Mouse (Mus musculus): Measurements from ENCODE around the gene F2r. TPM values are rescaled to one million over a fixed set of nuclear protein-coding genes. Genes with fewer than 3 reads are reported as not detected.

The F2r gene
- polyA plus RNA-seq, 1 experiment from 2014 or later, result 142 TPM

DNA sequence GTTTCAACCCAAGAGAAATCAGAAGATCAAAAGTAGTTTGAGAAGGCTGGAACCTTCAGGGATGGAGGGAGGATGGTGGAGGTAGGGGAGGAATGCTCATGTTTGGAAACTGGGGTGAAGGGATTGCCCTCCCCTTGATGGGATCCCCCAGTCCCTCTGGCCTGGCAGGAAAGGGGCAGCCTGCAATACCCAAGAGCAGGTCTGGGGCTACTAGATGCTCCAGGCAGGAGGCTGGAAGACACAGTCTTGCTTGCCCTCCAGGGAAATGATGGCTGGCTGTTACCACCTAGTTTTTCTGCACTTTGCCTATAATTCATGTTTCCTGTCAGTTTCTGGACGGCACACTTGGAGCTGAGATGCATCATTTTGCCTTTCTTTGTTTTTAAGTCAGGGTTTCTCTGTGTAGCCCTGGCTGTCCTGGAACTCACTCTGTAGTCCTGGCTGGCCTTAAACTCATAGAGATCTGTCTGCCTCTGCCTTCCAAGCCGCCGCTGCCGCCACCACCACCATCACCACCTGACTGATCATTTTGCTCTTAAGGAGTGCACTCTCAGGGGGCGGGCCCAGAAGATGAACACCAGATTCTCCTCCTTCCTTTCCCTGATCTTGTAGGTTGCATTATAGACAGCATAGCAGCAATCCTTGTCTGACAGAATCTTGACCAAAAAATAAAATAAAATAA lies 40.1 kb downstream of the F2r start:
- Histone ChIP-seq H3K27me3 (replicated peaks; ENCODE audit: control insufficient read depth, insufficient read depth, low read length) (no peaks in the 10 kb centered on the region), H3K4me1 (replicated peaks; ENCODE audit: control insufficient read depth, insufficient read depth, low read length) (no peaks in the 10 kb centered on the region), H3K4me2 (no peak overlapping the region), H3K9ac (ENCODE audit: low read depth, low read length) (no peak overlapping the region), H3K9me3 (ENCODE audit: control insufficient read depth, low read length) (no peaks in the 10 kb centered on the region), H3K27ac (ENCODE audit: low read depth, low read length) (no peak overlapping the region), H3K4me3 (ENCODE audit: low read depth, low read length) (no peak overlapping the region), H3K36me3 (ENCODE audit: control insufficient read depth, insufficient read depth, low read length) (no peaks in the 10 kb centered on the region)
- peak; percentile 21 for DNase-seq (ENCODE audit: low spot score)
- WGBS, result 80% methylated on average over 5 of the region's 5 CpGs
- ATAC-seq (replicated peaks; ENCODE audit: low FRiP score), result no peak

DNA sequence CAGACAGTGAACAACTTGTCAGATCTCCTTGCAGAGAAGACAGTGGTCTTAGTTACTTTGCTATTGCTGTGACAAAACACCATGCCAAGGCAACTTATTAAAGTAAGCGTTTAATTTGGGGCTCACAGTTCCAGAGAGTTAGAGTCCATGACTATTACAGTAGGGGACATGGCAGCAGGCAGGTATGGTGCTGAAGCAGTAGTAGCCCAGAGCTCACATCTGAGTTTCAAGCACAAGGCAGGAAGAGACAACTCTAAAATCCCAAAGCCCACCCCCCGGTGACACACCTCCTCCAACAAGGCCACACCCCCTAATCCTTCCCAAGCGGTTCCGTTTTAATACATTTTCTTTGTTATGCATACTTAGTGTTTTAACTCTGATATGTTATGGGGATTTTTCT lies 47.4 kb downstream of the F2r start:
- ATAC-seq (replicated peaks; ENCODE audit: low FRiP score) (no peak), DNase-seq (ENCODE audit: low spot score) (peak; percentile 12)
- H3K9me3 ChIP-seq (ENCODE audit: control insufficient read depth, low read length), result no peaks in the 10 kb centered on the region
- H3K27me3 ChIP-seq (replicated peaks; ENCODE audit: control insufficient read depth, insufficient read depth, low read length), result no peaks in the 10 kb centered on the region
- no peak overlapping the region for H3K27ac ChIP-seq (ENCODE audit: low read depth, low read length)
- H3K4me2 ChIP-seq, result no peak overlapping the region
- no peaks in the 10 kb centered on the region for H3K4me1 ChIP-seq (replicated peaks; ENCODE audit: control insufficient read depth, insufficient read depth, low read length)
- no peak overlapping the region for H3K9ac ChIP-seq (ENCODE audit: low read depth, low read length)
- WGBS, result 89% methylated on average over 4 of the region's 4 CpGs
- H3K4me3 ChIP-seq (ENCODE audit: low read depth, low read length), result no peak overlapping the region
- H3K36me3 ChIP-seq (ENCODE audit: control insufficient read depth, insufficient read depth, low read length), result no peaks in the 10 kb centered on the region

DNA sequence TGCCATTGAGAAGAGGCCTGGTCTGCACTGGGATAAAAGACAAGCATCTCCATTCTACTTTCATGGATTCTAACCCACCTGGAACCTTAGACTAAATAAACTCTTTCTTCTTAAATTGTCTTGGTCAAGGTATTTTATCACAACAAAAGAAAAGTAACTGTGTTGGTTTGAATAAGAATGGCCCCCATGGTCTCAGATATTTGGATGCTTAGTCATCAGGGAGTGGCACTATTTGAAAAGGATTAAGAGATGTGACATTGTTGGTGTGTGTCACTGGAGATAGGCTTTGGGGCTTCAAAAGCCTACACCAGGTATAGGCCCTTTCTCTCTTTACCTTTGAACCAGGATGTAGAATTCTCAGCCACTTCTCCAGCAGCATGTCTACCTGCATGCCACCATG lies 49.0 kb downstream of the F2r start:
- no peak for ATAC-seq (replicated peaks; ENCODE audit: low FRiP score)
- H3K27ac ChIP-seq (ENCODE audit: low read depth, low read length), result no peak overlapping the region
- H3K4me1 ChIP-seq (replicated peaks; ENCODE audit: control insufficient read depth, insufficient read depth, low read length), result no peaks in the 10 kb centered on the region
- H3K36me3 ChIP-seq (ENCODE audit: control insufficient read depth, insufficient read depth, low read length), result no peaks in the 10 kb centered on the region
- H3K4me3 ChIP-seq (ENCODE audit: low read depth, low read length), result no peak overlapping the region
- H3K27me3 ChIP-seq (replicated peaks; ENCODE audit: control insufficient read depth, insufficient read depth, low read length), result no peaks in the 10 kb centered on the region
- H3K4me2 ChIP-seq, result no peak overlapping the region
- no peaks in the 10 kb centered on the region for H3K9me3 ChIP-seq (ENCODE audit: control insufficient read depth, low read length)
- no peak for DNase-seq (ENCODE audit: low spot score)
- H3K9ac ChIP-seq (ENCODE audit: low read depth, low read length), result no peak overlapping the region

DNA sequence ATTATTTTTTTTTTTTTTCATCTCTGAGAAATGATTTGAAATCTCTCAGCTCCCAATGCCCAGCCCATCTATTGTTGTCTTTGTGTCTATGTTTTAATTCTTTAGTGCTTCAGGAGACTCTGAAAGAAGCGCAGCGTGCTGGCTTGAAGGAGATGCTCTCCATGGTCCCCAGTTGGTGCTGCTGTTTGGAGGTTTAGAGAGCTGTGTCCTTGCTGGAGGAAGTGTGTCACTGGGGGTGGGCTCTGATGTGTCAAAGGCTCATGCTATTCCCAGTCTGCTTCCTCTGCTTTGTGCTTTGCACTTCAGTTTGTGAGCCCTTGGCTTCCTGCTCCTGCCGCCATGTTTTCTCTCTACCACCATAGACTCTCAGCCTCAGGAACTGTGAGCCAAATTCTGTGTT lies 50.0 kb downstream of the F2r start:
- H3K9ac ChIP-seq (ENCODE audit: low read depth, low read length), result no peak overlapping the region
- DNase-seq (ENCODE audit: low spot score) (peak; percentile 2), ATAC-seq (replicated peaks; ENCODE audit: low FRiP score) (no peak)
- no peak overlapping the region for H3K4me2 ChIP-seq
- no peak overlapping the region for H3K27ac ChIP-seq (ENCODE audit: low read depth, low read length)
- H3K4me1 ChIP-seq (replicated peaks; ENCODE audit: control insufficient read depth, insufficient read depth, low read length), result no peaks in the 10 kb centered on the region
- H3K27me3 ChIP-seq (replicated peaks; ENCODE audit: control insufficient read depth, insufficient read depth, low read length), result no peaks in the 10 kb centered on the region
- WGBS, result 93% methylated on average over 3 of the region's 3 CpGs
- no peaks in the 10 kb centered on the region for H3K36me3 ChIP-seq (ENCODE audit: control insufficient read depth, insufficient read depth, low read length)
- no peaks in the 10 kb centered on the region for H3K9me3 ChIP-seq (ENCODE audit: control insufficient read depth, low read length)
- H3K4me3 ChIP-seq (ENCODE audit: low read depth, low read length), result no peak overlapping the region

DNA sequence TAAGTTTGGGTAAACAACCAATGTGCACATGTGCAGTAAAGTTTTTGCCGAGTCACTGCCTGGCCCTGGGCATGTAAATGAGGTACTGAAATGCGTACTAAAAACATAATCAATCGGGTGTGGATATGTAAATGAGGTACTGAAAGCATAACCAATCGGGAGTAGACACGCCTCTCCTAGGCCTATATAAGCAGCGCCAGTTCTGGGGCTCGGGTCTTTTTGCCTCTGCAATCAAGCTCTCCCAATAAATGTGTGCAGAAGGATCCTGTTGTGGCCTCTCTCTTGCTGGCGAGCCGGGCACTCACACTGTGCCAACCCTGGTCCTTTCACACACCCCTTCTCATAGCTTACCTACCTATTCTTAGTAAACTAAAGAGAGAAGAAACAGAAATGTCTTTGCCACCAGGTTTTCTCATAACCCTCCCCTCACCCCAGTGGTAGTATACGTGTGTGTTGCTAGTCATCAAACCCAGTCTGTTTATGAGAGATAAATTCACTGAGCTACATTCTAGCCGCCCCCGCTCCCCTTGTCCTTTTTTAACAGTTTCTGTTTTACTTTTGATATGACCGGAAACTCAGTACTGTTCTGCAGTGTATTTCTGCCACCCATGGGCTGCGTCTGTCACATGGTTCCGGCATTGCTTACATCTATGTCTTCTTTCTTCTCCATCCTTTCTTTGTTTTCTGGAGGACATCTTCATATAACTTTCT lies 51.3 kb downstream of the F2r start:
- Histone ChIP-seq H3K9ac (ENCODE audit: low read depth, low read length) (no peak overlapping the region), H3K4me3 (ENCODE audit: low read depth, low read length) (no peak overlapping the region), H3K4me2 (no peak overlapping the region), H3K9me3 (ENCODE audit: control insufficient read depth, low read length) (no peaks in the 10 kb centered on the region), H3K27me3 (replicated peaks; ENCODE audit: control insufficient read depth, insufficient read depth, low read length) (no peaks in the 10 kb centered on the region), H3K4me1 (replicated peaks; ENCODE audit: control insufficient read depth, insufficient read depth, low read length) (no peaks in the 10 kb centered on the region), H3K36me3 (ENCODE audit: control insufficient read depth, insufficient read depth, low read length) (no peaks in the 10 kb centered on the region), H3K27ac (ENCODE audit: low read depth, low read length) (no peak overlapping the region)
- 83% methylated on average over 15 of the region's 15 CpGs for WGBS
- ATAC-seq (replicated peaks; ENCODE audit: low FRiP score), result peak; percentile 49; the same call in 1 of the 2 replicates
- DNase-seq (ENCODE audit: low spot score), result peak; percentile 30

DNA sequence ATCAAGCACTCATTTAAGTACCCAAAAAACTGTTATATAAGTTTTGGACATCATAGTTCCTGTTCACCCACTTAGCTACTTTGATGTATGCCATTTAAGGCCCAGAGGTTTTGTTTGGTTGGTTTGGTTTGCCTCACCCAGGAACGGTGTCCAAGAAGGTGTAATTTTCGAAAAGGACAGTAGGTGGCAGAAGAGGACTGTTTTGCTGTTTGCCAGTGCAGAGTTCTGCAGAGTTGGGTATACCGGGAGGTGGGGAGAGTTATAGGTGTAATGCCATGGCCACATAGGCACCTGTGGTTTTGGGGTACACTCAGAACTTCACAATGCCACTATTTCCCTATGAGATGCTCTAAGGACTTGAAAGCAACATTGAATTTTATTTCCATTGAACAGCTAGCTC lies 54.6 kb downstream of the F2r start:
- Histone ChIP-seq H3K9ac (ENCODE audit: low read depth, low read length) (no peak overlapping the region), H3K27ac (ENCODE audit: low read depth, low read length) (no peak overlapping the region), H3K4me3 (ENCODE audit: low read depth, low read length) (no peak overlapping the region), H3K27me3 (replicated peaks; ENCODE audit: control insufficient read depth, insufficient read depth, low read length) (no peaks in the 10 kb centered on the region), H3K9me3 (ENCODE audit: control insufficient read depth, low read length) (no peaks in the 10 kb centered on the region), H3K4me2 (no peak overlapping the region), H3K36me3 (ENCODE audit: control insufficient read depth, insufficient read depth, low read length) (no peaks in the 10 kb centered on the region), H3K4me1 (replicated peaks; ENCODE audit: control insufficient read depth, insufficient read depth, low read length) (no peaks in the 10 kb centered on the region)
- DNase-seq (ENCODE audit: low spot score) (peak; percentile 64), ATAC-seq (replicated peaks; ENCODE audit: low FRiP score) (peak; percentile 77)
- 2% methylated on average over 3 of the region's 3 CpGs for WGBS

DNA sequence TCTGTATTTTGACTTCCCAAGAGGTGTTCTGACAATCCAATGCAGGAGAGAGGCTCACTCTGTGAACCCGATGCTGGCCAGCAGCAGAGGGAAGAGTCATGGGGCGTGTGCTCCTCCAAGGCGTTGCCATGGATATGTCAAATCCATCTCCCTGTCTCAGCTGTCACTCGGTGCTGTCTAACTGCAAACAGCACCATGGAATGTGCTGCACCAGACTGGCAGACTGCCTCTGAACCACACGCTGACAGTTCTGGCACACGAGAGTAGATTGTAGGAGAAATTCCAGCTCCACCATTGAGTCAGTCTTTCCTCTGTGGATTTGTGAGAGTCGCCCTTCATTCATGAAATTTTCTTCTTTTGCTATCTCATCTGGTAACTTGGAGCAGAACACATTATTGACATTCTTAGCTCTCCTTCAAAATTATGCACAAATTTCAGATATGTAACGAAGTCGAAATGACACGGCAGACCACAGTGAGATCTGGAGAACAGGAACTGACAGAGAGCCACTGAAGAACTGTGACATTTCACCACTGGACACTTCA lies 55.1 kb downstream of the F2r start:
- Histone ChIP-seq H3K4me1 (replicated peaks; ENCODE audit: control insufficient read depth, insufficient read depth, low read length) (no peaks in the 10 kb centered on the region), H3K27me3 (replicated peaks; ENCODE audit: control insufficient read depth, insufficient read depth, low read length) (no peaks in the 10 kb centered on the region), H3K4me3 (ENCODE audit: low read depth, low read length) (no peak overlapping the region), H3K27ac (ENCODE audit: low read depth, low read length) (no peak overlapping the region), H3K4me2 (no peak overlapping the region), H3K9me3 (ENCODE audit: control insufficient read depth, low read length) (no peaks in the 10 kb centered on the region), H3K9ac (ENCODE audit: low read depth, low read length) (no peak overlapping the region), H3K36me3 (ENCODE audit: control insufficient read depth, insufficient read depth, low read length) (no peaks in the 10 kb centered on the region)
- 58% methylated on average over 10 of the region's 10 CpGs for WGBS
- peak; percentile 15 for DNase-seq (ENCODE audit: low spot score)
- ATAC-seq (replicated peaks; ENCODE audit: low FRiP score), result no peak

DNA sequence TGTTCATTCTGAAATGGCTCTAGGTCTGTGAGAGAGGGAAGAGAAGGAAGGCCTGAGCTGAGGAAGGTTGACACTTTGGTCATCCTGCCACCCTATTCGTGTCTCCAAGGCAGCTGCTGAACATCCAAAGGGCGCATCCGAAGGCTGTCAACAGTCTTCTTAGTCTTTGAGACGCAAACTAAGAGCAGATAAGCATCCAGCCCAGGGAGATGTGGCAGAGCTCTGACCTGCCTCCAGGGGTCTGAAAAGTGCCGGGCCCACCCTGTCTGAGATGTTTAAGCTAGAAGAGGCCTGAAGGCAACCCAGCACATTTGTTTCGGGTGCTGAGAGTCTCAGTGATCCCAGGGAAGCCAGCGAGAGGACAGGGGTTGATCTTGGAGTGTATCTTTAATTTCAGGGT lies 61.0 kb downstream of the F2r start:
- Histone ChIP-seq H3K4me2 (no peak overlapping the region), H3K27me3 (replicated peaks; ENCODE audit: control insufficient read depth, insufficient read depth, low read length) (no peaks in the 10 kb centered on the region), H3K9me3 (ENCODE audit: control insufficient read depth, low read length) (no peaks in the 10 kb centered on the region), H3K4me3 (ENCODE audit: low read depth, low read length) (no peak overlapping the region), H3K4me1 (replicated peaks; ENCODE audit: control insufficient read depth, insufficient read depth, low read length) (no peaks in the 10 kb centered on the region), H3K27ac (ENCODE audit: low read depth, low read length) (no peak overlapping the region), H3K9ac (ENCODE audit: low read depth, low read length) (no peak overlapping the region), H3K36me3 (ENCODE audit: control insufficient read depth, insufficient read depth, low read length) (no peaks in the 10 kb centered on the region)
- 74% methylated on average over 7 of the region's 7 CpGs for WGBS
- ATAC-seq (replicated peaks; ENCODE audit: low FRiP score) (no peak), DNase-seq (ENCODE audit: low spot score) (no peak)
